Mouse (Mus musculus): ENCODE measurements around the gene Churc1. TPM values are rescaled to one million over a fixed set of nuclear protein-coding genes. Genes with fewer than 3 reads are reported as not detected.

The Churc1 gene
- polyA plus RNA-seq, 1 experiment = 173 TPM

Other genes starting within 250 kb of the Churc1 start
- gene Plekhg3, start 234.6 kb upstream of the Churc1 start, polyA plus RNA-seq (2012; ENCODE audit: insufficient read depth, insufficient read length, missing spikeins) = 6.3 and 6.5 TPM in 2 replicates
- gene Sptb, start 55.0 kb upstream of the Churc1 start, polyA plus RNA-seq (2012; ENCODE audit: insufficient read depth, insufficient read length, missing spikeins) = 1.1 and 1.3 TPM in 2 replicates
- gene Fntb, start 51 bp downstream of the Churc1 start, polyA plus RNA-seq (2012; ENCODE audit: insufficient read depth, insufficient read length, missing spikeins) = 17.9 and 20.7 TPM in 2 replicates
- not detected in 2 replicates for gene Gpx2, start 30.0 kb downstream of the Churc1 start, polyA plus RNA-seq (2012; ENCODE audit: insufficient read depth, insufficient read length, missing spikeins)
- not detected in 2 replicates for gene Rab15, start 57.4 kb downstream of the Churc1 start, polyA plus RNA-seq (2012; ENCODE audit: insufficient read depth, insufficient read length, missing spikeins)
- 42.7 and 44.6 TPM in 2 replicates for gene Max, start 196.7 kb downstream of the Churc1 start, polyA plus RNA-seq (2012; ENCODE audit: insufficient read depth, insufficient read length, missing spikeins)

Data from brown adipose tissue, adult 24 weeks (tissue).